Mouse (Mus musculus) brain, embryonic 14.5 days (tissue): ENCODE measurements around the gene Dnajc8.

Experiments
- CTCF ChIP-seq: fragments of 200-500 bp; IDR thresholded peaks from 2 replicates; pipeline ENCODE4 v1.5.1; 2012; ENCODE audit warnings: inconsistent platforms, mild to moderate bottlenecking, moderate library complexity, borderline replicate concordance; ENCODE audit not compliant: insufficient read depth, insufficient read length; ENCODE audit errors: extremely low read depth
- POLR2A ChIP-seq: fragments of 200-500 bp; IDR thresholded peaks from 2 replicates; pipeline ENCODE4 v1.6.1; 2012; ENCODE audit warnings: mild to moderate bottlenecking, inconsistent platforms, borderline replicate concordance; ENCODE audit not compliant: poor library complexity, insufficient read depth, insufficient read length, severe bottlenecking; ENCODE audit errors: extremely low read depth

DNA sequence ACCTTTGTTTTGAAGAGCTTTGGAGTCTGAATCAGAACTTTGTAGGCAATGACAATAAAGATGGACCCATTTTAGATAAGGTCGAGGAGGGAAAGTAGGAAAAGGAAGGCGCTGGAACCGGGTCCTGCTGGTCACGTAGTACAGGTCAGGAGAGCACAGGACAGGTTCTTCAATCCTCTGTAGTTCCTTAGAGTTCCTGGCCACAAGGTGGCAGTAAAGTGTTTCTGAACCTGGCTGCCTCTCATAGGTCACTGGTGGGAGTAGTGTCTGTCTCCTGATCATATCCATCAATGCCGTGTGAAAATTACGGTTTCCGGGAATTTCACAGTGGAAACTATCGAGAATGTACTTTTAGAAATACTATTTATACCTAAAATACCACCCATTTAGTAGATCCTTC lies 10.5 kb downstream of the Dnajc8 start:
- TF ChIP-seq CTCF (peak; percentile 68; the same call in 1 of the 2 replicates), POLR2A (no peak)
